Mouse (Mus musculus) Muller cell, postnatal 12 days (primary cell): ENCODE results near the gene U2af2.

Experiments used
- DNase-seq: peaks from one replicate; pipeline ENCODE4 v3.0.0-alpha.2; 2015; ENCODE audit errors: inconsistent ontology term

U2af2 gene

DNA sequence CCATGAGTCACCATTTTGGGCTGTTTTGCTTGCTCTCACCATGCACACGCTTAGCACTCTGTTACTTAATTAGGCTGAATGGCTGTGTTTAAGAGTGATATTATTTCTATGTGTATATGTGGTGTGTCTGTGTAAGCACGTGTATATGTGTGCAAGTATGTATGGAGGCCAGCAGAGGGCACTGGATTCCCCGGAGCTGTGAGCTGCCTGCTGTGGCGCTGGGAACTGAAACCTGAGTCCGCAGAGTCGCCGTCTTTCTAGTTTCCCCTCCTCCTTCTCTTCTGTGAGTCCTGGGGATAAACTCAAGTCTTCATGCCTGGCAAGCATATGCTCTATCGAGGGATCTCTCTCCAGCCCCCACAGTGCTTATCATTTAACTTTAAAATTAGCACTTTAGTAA, 47.4 kb downstream of the U2af2 start:
- DNase-seq: no peak

- DNase-seq: no peak
Observed at GRCm38 (mm10) chr7:5112701-5113100, 50.8 kb downstream of the U2af2 start.

- no peak for DNase-seq
Observed at GRCm38 (mm10) chr7:5116850-5117249, 54.9 kb downstream of the U2af2 start, which contains the start of gene Rfpl4. Gene Rfpl4, minus strand, starts transcription at chr7:5116950.

- DNase-seq: no peak
Observed at GRCm38 (mm10) chr7:5125078-5125477, 63.1 kb downstream of the U2af2 start.

DNA sequence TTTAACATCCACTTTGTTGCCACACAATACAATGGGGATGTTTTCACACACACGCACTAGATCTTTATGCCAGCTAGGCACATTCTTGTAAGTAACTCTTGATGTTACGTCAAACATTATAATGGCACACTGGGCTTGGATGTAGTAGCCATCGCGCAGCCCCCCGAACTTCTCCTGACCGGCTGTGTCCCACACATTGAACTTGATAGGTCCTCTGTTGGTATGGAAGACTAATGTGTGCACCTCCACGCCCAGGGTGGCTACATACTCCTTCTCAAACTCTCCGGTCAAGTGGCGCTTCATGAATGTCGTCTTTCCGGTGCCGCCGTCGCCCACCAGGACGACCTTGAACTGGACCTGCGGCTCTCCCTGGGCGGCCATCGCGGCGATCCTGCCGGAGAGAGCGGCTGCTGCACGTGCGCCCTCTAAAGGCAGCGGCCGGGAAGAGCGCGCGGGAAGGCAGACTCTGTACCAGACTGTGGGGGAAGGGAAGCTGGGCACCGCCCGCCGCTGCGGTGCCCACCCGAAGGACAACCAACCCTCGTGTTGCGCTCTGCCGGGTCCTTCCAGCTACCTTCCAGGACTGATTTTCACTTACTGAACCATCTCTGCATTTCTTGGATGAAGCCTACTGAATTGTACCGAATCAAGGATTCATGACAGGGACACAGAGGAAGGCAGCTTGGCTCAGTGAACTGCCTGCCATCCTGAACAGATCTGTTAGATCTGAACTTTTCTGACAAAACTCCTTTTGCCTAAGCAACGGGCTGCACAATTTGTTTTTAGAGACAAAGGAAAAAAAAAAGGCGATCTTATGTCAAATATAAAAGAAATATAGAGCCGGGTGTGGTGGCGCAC, 63.8 kb downstream of the U2af2 start, which contains the start of gene Rasl2-9:
Gene Rasl2-9, minus strand, starts transcription at position 402 of the 858 bp plus-strand sequence.
- DNase-seq: peak; percentile 54
